Mouse (Mus musculus): ENCODE measurements at regions not wholly inside any gene's neighbourhood (a gene's known extent, or its start where the extent isn't known, plus 50 kb on each side); places are given as distances from the start of the nearest gene placed in this dataset.
A peak's percentile ranks its signal among the peaks of the same experiment; 100 is the strongest.

DNA sequence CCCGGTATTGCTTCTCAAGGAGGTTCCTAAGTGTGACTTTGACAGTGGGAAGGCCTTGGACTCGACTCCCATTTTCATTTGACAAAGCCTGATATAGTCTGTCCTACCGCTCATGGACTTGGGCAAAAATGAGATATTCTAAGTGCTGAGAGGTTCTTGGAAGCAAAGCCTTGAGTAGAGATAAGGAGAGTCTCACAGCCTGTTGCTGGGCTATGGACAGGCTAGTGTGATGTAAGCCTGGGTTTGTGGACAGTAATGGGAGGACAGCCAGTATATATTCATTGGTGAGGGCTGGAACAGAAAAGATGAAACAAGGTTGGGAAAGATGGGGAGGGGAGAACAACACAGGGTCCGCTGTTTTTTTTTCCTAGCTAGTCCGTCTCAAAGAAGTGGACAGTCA is 228.0 kb downstream of the Wdr11 start:
- DNase-seq: no peak

DNA sequence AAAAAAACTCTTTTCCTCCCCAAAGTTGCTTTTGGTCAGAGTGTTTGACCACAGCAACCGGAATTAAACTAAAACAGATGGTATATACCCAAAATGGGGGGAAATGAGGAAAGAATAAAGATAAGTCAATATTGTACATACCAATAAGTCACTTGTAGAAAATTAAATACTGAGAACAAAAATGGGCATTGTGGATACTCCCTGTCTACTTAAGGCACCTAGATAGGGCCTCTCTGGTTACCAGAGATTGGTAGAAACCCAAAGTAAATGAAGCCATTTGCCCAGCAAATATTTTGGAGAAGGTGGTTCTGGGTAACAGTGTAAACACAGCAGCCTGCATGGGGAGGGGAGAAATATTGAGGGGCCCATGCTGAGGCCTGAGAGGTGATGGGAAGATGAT is 237.3 kb downstream of the Wdr11 start:
- DNase-seq: no peak

GRCm38 (mm10) chr7:129832830-129833229 is 241.2 kb downstream of the Wdr11 start:
- DNase-seq: no peak

- no peak for DNase-seq
Observed at GRCm38 (mm10) chr7:129842303-129843122, 250.8 kb downstream of the Wdr11 start.

DNA sequence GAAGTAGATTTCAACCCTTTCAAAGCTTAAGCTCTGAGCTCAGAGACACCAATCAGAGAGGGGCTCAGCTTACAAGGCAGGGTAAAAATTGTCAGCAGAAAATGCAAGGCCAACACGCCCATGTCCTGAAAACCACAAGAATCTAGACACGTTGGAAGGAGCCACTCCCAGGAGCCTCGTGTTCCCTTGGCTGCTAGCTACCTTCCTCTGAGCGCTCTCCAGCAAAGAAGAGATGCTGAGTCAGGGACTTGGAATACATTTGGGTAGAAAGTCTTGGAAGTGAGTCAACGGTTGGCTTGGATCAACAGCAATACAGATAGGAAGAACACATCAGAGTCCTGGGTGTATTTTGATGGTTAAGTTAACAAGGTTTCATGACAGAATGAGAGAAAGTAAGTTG is 255.5 kb downstream of the Wdr11 start:
- peak; percentile 4 to 5 for DNase-seq

GRCm38 (mm10) chr7:129853596-129853995 is 261.9 kb downstream of the Wdr11 start:
- DNase-seq: no peak

GRCm38 (mm10) chr7:129854942-129855341 is 263.3 kb downstream of the Wdr11 start:
- DNase-seq: no peak

- no peak for DNase-seq
Observed at GRCm38 (mm10) chr7:129862966-129863365, 271.3 kb downstream of the Wdr11 start.

DNA sequence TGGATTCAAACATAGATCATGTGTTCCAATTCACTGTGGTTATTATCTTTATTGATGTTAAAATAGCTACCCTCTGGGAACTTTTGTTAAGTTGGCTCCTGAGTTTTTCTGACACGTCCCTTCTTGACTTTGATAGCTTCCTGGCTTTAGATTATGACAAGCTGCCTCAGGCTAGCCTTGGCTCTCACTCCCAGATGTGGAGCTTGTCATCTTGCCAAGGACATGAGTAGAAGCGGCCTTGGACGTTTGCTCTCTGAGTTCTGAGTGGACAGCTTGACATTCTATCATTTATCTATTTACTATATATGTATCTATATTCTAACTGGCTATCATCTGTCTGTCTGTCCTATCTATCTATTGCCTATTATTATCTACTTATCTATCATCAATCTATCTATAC is 273.9 kb downstream of the Wdr11 start:
- no peak for DNase-seq

DNA sequence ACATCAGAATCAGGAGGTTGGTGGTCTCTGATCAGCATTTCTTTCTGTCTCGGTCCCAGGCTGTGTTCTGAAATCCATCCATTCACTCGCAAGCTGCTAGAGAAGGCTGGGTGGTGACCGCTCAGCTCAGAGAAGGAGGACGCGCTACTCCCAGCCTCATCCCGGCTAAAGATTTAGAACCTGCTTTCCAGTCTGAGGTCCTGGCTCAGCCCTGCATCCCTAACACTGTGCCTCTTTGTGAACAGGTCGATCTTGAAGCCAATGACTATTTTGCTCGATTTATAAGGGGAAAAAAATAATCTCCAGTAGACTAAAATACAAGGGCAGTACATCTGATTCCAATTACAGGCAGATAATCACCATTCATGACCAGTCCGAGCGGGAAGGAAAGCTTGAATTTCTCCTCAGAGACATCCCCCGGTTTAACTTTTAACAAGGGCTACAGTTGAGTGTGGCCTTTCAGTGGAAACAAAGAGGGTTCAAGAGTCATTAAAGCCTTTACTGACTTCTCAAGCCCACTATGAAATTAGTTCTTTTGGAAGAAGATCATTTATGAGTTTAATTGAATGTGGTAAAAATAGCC is 280.6 kb downstream of the Wdr11 start:
- no peak for DNase-seq

GRCm38 (mm10) chr7:129876202-129876851 is 284.7 kb downstream of the Wdr11 start:
- DNase-seq: no peak

DNA sequence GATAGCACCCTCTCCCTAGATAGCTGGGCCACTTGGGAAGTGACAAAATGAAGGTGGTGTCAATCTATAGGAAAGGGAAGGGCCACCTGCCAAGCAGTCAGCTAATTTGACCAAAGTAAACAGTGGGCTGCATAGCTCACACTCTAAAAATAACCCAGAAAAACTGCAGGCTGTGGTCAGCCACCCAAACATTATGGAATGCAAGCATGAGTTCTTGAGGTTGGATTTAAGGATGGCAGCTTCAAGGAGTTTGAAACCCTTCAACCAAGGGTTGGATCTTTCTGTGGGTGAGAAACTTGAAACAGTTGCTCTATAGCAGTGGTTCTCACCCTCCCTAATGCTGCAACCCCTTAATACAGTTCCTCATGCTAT is 285.2 kb downstream of the Wdr11 start:
- no peak for DNase-seq

DNA sequence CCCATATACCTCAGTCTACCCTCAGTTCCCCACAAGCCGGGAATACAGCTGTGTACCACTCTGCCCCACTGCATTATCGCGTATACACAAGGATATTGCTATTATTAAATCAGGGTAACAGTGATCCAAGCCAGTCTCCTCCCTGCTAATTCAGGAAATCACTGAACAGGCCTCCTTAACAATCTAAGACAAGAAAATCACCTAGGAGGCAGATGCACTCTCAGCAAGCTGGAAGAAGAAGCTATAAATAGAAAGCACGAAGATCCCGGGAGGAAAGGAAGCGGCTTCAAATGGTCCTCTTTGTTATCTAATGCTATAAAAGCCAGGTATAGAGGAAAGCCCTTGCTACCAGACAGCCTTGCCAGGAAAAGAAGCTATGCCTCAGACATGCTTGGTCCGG is 304.6 kb downstream of the Wdr11 start:
- DNase-seq: no peak

DNA sequence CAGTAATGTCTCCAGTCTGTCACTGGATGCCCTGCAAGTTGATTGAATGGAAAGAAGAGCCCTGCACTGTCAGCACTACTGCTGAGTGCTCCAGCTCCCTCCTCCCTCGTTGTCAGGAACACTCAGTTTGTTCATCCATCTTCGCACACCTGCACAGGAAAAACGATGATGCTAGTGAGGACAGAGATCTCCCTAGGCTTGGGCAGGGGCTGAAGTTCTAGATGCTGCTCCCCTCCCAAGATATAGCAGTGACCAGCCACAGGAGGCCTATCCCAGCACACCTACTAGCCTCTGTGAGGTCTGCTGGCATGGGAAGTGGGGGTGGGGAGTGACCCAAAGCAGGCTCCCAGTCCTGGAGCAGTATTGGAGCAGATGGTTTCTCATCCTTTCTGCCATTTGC is 305.8 kb downstream of the Wdr11 start:
- no peak for DNase-seq

DNA sequence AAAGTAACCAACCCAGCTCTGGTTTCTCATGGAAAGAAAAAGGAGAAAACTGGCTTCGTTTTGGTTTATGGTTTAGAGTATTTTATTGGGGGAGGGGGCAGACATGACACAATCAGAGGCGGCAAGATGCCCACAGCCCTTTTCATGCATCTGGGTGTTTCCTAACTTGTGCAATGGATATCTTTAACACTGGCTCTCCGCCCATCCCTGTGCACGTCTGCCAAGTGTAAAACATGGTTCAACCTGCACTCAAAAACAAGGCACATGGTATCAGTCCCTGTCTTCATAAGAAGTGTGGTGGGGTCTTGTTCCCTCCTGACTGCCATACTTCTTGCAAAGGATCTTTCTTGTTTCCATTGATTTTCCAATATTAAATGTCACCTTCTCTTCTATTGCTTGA is 310.6 kb downstream of the Wdr11 start:
- no peak for DNase-seq

GRCm38 (mm10) chr7:129903126-129903525 is 311.5 kb downstream of the Wdr11 start:
- peak in 1 of 2 experiments; percentile 15 for DNase-seq

DNA sequence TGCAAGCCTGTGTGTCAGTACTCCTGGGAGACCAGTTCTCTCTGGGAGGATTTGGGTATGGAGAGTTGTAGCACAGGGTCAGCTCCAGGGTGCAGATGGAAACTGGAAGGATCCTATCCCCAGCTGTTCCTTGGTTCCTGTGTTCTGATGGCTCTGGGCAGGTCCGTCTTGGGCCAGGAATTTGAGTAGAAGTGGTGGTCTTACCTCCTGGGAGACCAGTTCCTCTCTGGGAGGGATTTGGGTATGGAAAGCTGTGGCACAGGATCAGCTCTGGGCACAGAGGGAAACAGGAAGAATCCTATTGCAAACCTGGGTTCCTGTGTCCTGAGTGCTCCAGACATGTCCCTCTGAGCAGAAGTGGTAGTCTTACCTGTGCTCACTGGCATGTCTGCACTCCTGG is 314.5 kb downstream of the Wdr11 start:
- no peak for DNase-seq

- no peak for DNase-seq
Observed at GRCm38 (mm10) chr7:129908826-129909225, 317.2 kb downstream of the Wdr11 start.

DNA sequence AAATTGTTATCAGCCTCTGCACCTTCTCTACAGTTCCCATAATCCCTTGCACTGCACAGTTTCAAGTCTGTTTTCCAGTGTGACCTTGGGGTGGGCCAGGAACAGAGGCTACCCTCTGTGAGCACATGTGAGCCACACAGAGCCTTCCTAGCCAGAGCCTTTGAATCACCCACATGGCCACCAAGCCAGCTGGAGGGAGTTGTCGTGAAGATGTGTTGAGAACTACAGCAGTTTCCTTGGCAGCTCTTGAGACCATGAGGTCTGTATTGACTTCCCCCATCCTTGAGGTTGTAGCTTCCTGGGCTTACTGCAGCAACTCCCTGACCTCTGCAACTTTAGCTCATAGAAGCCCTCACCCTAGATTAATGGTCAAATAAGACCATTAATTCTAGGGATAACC is 318.1 kb downstream of the Wdr11 start:
- DNase-seq: no peak

GRCm38 (mm10) chr7:129910826-129911225 is 319.2 kb downstream of the Wdr11 start:
- DNase-seq: no peak

- DNase-seq: no peak
Observed at GRCm38 (mm10) chr7:129914871-129915270, 323.2 kb downstream of the Wdr11 start.

DNA sequence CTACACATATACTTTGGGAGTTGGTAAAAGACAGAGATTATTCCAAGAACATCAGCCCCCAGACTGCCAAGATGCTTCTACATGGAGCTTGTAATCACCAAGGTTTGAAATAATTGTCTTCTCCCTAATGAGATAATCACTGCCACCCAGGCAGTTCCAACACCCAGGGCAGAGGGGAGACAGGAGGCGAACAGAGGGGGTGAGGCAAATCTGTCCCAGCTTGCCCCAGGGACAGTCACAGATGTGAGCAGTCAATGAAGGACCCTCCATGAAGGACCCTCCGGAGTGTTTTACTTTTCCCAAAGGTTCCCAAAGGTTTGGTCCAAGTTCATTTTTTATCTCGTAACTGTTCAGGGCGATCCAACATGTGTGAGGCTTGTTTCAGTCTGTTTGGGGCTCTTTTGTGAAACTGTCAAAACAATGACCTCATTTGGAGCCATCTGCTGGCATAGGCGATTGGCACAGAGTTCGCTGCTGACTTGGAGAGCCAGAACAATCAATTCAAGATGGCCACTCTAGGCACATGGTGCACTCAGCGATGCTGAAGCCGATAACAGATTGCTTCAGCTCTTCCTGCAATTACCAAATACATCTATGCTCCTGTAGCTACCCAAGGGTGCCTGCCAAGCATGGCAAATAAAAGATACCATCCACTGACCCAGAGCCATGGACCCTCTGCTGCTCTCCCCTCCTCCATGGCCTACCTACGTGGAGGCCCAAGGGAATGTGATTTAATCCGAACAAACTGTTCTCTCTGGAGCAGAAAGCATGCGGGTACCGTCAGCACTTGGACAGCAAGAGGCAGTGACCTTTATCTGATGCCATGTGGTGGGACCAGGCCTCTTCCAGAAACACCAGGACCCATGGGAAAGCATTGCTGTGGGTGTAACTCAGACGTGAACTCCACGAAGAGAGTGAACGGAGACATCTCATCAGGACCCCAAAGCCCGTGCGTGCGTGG is 326.9 kb downstream of the Wdr11 start:
- DNase-seq: peak; percentile 71 to 74

DNA sequence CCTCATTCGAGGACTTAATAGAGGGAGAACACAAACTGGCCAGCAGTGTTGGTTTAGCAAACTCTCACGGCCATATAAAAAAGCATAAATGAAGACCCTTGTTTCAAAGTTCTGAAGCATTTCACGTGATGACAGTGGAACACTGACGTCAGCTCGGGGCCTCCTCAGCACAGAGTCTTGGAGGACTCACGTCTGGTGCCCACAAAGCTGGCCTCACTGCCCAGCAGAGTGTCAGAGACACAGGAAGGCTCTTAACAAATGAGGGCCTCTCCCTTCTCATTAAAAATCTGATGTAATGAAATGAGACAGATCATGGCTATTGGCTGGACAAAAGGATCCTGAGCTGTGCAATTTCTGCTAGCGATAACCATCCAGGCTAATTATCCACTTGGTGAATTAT is 330.6 kb downstream of the Wdr11 start:
- DNase-seq: no peak

Measured in cerebellum, postnatal 14 days (tissue).